Mouse (Mus musculus): ENCODE results near the gene A030003K21Rik.
"Not testable (repeated sequence)": the region's sequence is repeated elsewhere in the genome, so short reads cannot be mapped to it uniquely, and the experiment has no call there.

DNA sequence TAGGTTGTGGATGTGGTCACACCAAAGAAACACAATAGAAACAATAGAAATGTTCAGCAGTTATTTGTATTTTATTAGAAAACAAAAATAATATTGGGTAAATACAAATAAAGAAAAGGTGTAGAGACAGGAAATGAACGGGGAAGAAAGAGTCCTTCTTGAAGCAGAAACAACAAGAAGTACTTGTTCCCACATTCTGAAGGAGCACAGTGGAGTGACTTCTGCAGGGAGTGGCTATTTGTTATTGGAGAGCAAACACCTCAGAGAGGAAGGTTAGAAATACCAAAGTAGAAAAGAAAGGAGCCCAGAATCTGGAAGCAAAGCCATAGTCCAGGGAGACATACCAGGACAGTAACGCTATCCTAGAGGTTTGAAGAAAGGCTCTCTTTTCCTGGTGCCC is 683 bp downstream of the A030003K21Rik start:
- not testable (repeated sequence) for TF ChIP-seq CTCF (conservative IDR thresholded peaks at IDR 0.05 in 1 of 2, IDR thresholded peaks at IDR 0.05 in 1 of 2; ENCODE audit: low read depth in 2 of 2, low read length in 2 of 2); JUN (IDR thresholded peaks at IDR 0.05; ENCODE audit: insufficient read depth, low read depth, low read length)
